Mouse (Mus musculus) stomach, postnatal 0 days (tissue): ENCODE data around the gene Trak1.

ENCODE experiments used
- CTCF ChIP-seq: IDR thresholded peaks from 2 replicates; pipeline ENCODE4 v1.5.1; 2016; ENCODE audit warnings: antibody characterized with exemption, low read depth, mild to moderate bottlenecking, moderate library complexity
- EP300 ChIP-seq: optimal IDR thresholded peaks from 2 replicates; pipeline ENCODE3; 2016; ENCODE audit warnings: antibody characterized with exemption

- TF ChIP-seq CTCF, result no peak
- TF ChIP-seq EP300, result no peak
Observed at GRCm38 (mm10) chr9:121475488-121476452, 178.5 kb downstream of the Trak1 start.
